Mouse (Mus musculus) liver, adult (tissue): Measurements from ENCODE around the gene Slf2.
A peak's percentile ranks its signal among the peaks of the same experiment; 100 is the strongest.

Experiments used
- GATA4 ChIP-seq: IDR thresholded peaks from 2 replicates; pipeline ENCODE4 v1.6.1; 2014; ENCODE audit warnings: mild to moderate bottlenecking, low read length; ENCODE audit not compliant: insufficient replicate concordance

Slf2 gene

GRCm38 (mm10) chr19:44987851-44988250, 56.9 kb downstream of the Slf2 start:
- no peak for TF ChIP-seq GATA4

GRCm38 (mm10) chr19:44988321-44988720, 57.4 kb downstream of the Slf2 start:
- TF ChIP-seq GATA4 = no peak

GRCm38 (mm10) chr19:44988831-44989566, 58.0 kb downstream of the Slf2 start, which contains the start of gene Sema4g:
Sema4g (plus strand) TSS chr19:44989101.
- peak; percentile 43; the same call in 1 of the 2 replicates for TF ChIP-seq GATA4

GRCm38 (mm10) chr19:44989567-44990495, 58.9 kb downstream of the Slf2 start:
- no peak for TF ChIP-seq GATA4

- no peak for TF ChIP-seq GATA4
These were observed 60.1 kb downstream of the Slf2 start for GRCm38 (mm10) chr19:44991031-44991430.

GRCm38 (mm10) chr19:44992246-44992645, 61.3 kb downstream of the Slf2 start:
- no peak for TF ChIP-seq GATA4

GRCm38 (mm10) chr19:44992712-44993111, 61.8 kb downstream of the Slf2 start:
- no peak for TF ChIP-seq GATA4

- TF ChIP-seq GATA4 = no peak
These were observed 66.8 kb downstream of the Slf2 start for GRCm38 (mm10) chr19:44997786-44998185.

- no peak for TF ChIP-seq GATA4
These were observed 68.7 kb downstream of the Slf2 start for GRCm38 (mm10) chr19:44999647-45000046.

- TF ChIP-seq GATA4 = no peak
These were observed 71.3 kb downstream of the Slf2 start for GRCm38 (mm10) chr19:45002301-45002700.

GRCm38 (mm10) chr19:45003740-45004516, 73.0 kb downstream of the Slf2 start:
- no peak for TF ChIP-seq GATA4

GRCm38 (mm10) chr19:45005444-45005843, 74.5 kb downstream of the Slf2 start, which contains the start of gene Twnk:
Twnk (plus strand) TSS chr19:45005663.
- TF ChIP-seq GATA4 = no peak

GRCm38 (mm10) chr19:45005957-45006712, 75.2 kb downstream of the Slf2 start, which contains the start of gene Mrpl43:
Mrpl43 (minus strand) TSS chr19:45006442.
- TF ChIP-seq GATA4 = no peak

GRCm38 (mm10) chr19:45007021-45007420, 76.1 kb downstream of the Slf2 start:
- no peak for TF ChIP-seq GATA4

GRCm38 (mm10) chr19:45007425-45008191, 76.7 kb downstream of the Slf2 start:
- no peak for TF ChIP-seq GATA4
